8 mouse cellular contexts compared by ENCODE assay signal in the genomic region with DNA sequence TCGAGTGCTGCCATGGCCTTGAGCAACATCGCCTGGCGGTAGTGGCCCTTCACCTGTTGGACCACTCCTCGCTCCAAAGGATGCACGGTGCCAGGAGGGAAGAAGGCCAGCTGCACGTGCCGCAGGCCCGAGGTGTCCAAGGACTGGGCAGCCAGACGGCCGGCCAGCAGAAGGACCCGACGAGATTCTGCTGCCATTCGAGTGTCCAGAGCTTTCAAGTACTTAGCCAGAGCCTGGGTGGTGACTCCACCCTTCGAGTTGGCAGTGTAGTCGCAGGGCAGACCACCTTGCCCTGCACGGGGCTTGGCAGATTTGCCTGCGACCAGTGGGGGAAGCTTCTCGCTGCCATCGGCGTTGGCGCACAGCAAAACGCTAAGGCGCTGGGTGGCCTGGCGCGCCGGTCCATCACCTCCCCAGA. TPM values are rescaled to one million over a fixed set of nuclear protein-coding genes. Genes with fewer than 3 reads are reported as not detected.
DNase-seq lines count a peak whose midpoint lies in the region; ATAC-seq and TF ChIP-seq lines count a peak whose summit lies in the region.

No protein-coding gene starts in this region.

- intact Hi-C loops in gastrocnemius, postnatal 14 days (cut with DNase I; ENCODE audit: low total_unique reads): loop anchor here (10.0 kb wide), 1 partner anchor 76 kb away; no protein-coding TSS in a partner anchor

- peaks cover 7% of the 10 kb centered on the region; the same call in 1 of the 2 replicates for H3K36me3 ChIP-seq in embryonic facial prominence, embryonic 14.5 days (ENCODE audit: control insufficient read depth, insufficient read depth, low read length)
- H3K36me3 ChIP-seq in hindbrain, postnatal 0 days (ENCODE audit: insufficient read depth, low read length): no peaks in the 10 kb centered on the region
- H3K36me3 ChIP-seq in liver, postnatal 0 days (replicated peaks; ENCODE audit: insufficient read depth, low read length): 0 out of 2 replicates have a peak, but pooled peaks cover 4% of the 10 kb centered on the region

- peak; percentile 32 for DNase-seq in gastrocnemius, postnatal 14 days
- DNase-seq in gastrocnemius, adult 8-10 months (ENCODE audit: low spot score in 2 of 2): no peak
- peak; percentile 31 for DNase-seq in CD4-positive helper T cell, adult 2 months (ENCODE audit: low read depth, low spot score)
- DNase-seq in embryonic facial prominence, embryonic 14.5 days (ENCODE audit: low spot score): no peak
- no peak for DNase-seq in hindbrain, postnatal 0 days (ENCODE audit: low spot score)
- DNase-seq in liver, postnatal 0 days: no peak
- DNase-seq in testis, postnatal 10 days (ENCODE audit: low spot score): peak; percentile 58
- no peak for DNase-seq in adipocyte (ENCODE audit: low spot score)

- TF ChIP-seq CTCF in hindbrain, postnatal 0 days (IDR thresholded peaks at IDR 0.05; ENCODE audit: low read depth): no peak
- TF ChIP-seq CTCF in liver, postnatal 0 days (IDR thresholded peaks at IDR 0.05; ENCODE audit: low read depth): no peak

- H3K4me2 ChIP-seq in embryonic facial prominence, embryonic 14.5 days (ENCODE audit: low read depth, low read length): peak overlapping the region; percentile 97
- H3K4me2 ChIP-seq in hindbrain, postnatal 0 days (ENCODE audit: low read depth, low read length): peak overlapping the region; percentile 91
- H3K4me2 ChIP-seq in liver, postnatal 0 days (ENCODE audit: low read depth, low read length): peak overlapping the region; percentile 90

- peak overlapping the region; percentile 91 for H3K9ac ChIP-seq in embryonic facial prominence, embryonic 14.5 days (ENCODE audit: low read depth, low read length)
- peak overlapping the region; percentile 89 for H3K9ac ChIP-seq in hindbrain, postnatal 0 days (replicated peaks; ENCODE audit: low read length)
- peak overlapping the region; percentile 71 for H3K9ac ChIP-seq in liver, postnatal 0 days (replicated peaks)

- peak overlapping the region; percentile 75 for H3K4me3 ChIP-seq in embryonic facial prominence, embryonic 14.5 days (ENCODE audit: low read depth, low read length)
- peak overlapping the region; percentile 75 for H3K4me3 ChIP-seq in hindbrain, postnatal 0 days (ENCODE audit: low read length)
- peak overlapping the region; percentile 58 for H3K4me3 ChIP-seq in liver, postnatal 0 days (ENCODE audit: low read depth, low read length)

- TF ChIP-seq EP300 in liver, postnatal 0 days (IDR thresholded peaks at IDR 0.05; ENCODE audit: low read depth): no peak

- H3K27ac ChIP-seq in embryonic facial prominence, embryonic 14.5 days (replicated peaks; ENCODE audit: low read depth, low read length): peak overlapping the region; percentile 95
- H3K27ac ChIP-seq in hindbrain, postnatal 0 days: peak overlapping the region; percentile 98
- H3K27ac ChIP-seq in liver, postnatal 0 days (ENCODE audit: low read depth): peak overlapping the region; percentile 88

- WGBS in embryonic facial prominence, embryonic 14.5 days: 33% methylated on average over 22 of the region's 26 CpGs
- WGBS in hindbrain, postnatal 0 days: 13% methylated on average over 26 of the region's 26 CpGs
- 37% methylated on average over 26 of the region's 26 CpGs for WGBS in liver, postnatal 0 days (ENCODE audit: insufficient replicate concordance)

- ATAC-seq in embryonic facial prominence, embryonic 14.5 days (ENCODE audit: low read depth): no peak
- ATAC-seq in hindbrain, postnatal 0 days: peak; percentile 9
- ATAC-seq in liver, postnatal 0 days: no peak

- H3K27me3 ChIP-seq in embryonic facial prominence, embryonic 14.5 days (replicated peaks; ENCODE audit: control insufficient read depth, insufficient read depth, low read length): no peaks in the 10 kb centered on the region
- no peaks in the 10 kb centered on the region for H3K27me3 ChIP-seq in hindbrain, postnatal 0 days (ENCODE audit: insufficient read depth, low read length)
- H3K27me3 ChIP-seq in liver, postnatal 0 days (ENCODE audit: insufficient read depth, low read length): peaks cover under 1% of the 10 kb centered on the region; the same call in 1 of the 2 replicates

- peaks cover 31% of the 10 kb centered on the region for H3K4me1 ChIP-seq in embryonic facial prominence, embryonic 14.5 days (ENCODE audit: control insufficient read depth, insufficient read depth, low read length)
- peaks cover 34% of the 10 kb centered on the region for H3K4me1 ChIP-seq in hindbrain, postnatal 0 days (ENCODE audit: insufficient read depth, low read length)
- H3K4me1 ChIP-seq in liver, postnatal 0 days (ENCODE audit: insufficient read depth): peaks cover 58% of the 10 kb centered on the region

- no peaks in the 10 kb centered on the region for H3K9me3 ChIP-seq in embryonic facial prominence, embryonic 14.5 days (ENCODE audit: control insufficient read depth, low read length)
- no peaks in the 10 kb centered on the region for H3K9me3 ChIP-seq in hindbrain, postnatal 0 days (ENCODE audit: low read length)
- H3K9me3 ChIP-seq in liver, postnatal 0 days (ENCODE audit: low read length): no peaks in the 10 kb centered on the region

RNA-seq across cellular contexts. Expression of gene Cenpb, which starts 1.0 kb away (rescaled TPM):
- total RNA-seq in gastrocnemius, postnatal 14 days (2021): 10 to 100 TPM; 49.6 to 50.8 TPM
- 10 to 100 TPM; 77.4 to 89.0 (median 82.6) TPM for total RNA-seq in gastrocnemius, adult 8-10 months (2022)
- polyA plus RNA-seq in embryonic facial prominence, embryonic 14.5 days (2014; fragmentation: Nextera tagmentation; extraction: Ambion mirVana): 10.4 and 10.6 TPM in 2 replicates
- 106 and 112 TPM in 2 replicates for total RNA-seq in hindbrain, postnatal 0 days (2014; rRNA removed)
- 12.8 and 14.4 TPM in 2 replicates for polyA plus RNA-seq in hindbrain, postnatal 0 days (2015; fragmentation: Nextera tagmentation; extraction: Ambion mirVana)
- polyA plus RNA-seq in liver, postnatal 0 days (2015; fragmentation: Nextera tagmentation; extraction: Ambion mirVana): 4.2 and 4.8 TPM in 2 replicates

RNA-seq across cellular contexts. Expression of gene Cdc25b, which starts 7.9 kb away (rescaled TPM):
- 1 to 10 TPM; 4.7 to 5.4 TPM for total RNA-seq in gastrocnemius, postnatal 14 days (2021)
- 1 to 10 TPM; 1.2 to 2.3 (median 1.9) TPM for total RNA-seq in gastrocnemius, adult 8-10 months (2022)
- 51.2 and 60.8 TPM in 2 replicates for polyA plus RNA-seq in embryonic facial prominence, embryonic 14.5 days (2014; fragmentation: Nextera tagmentation; extraction: Ambion mirVana)
- total RNA-seq in hindbrain, postnatal 0 days (2014; rRNA removed): 18.2 TPM in 2 replicates
- polyA plus RNA-seq in hindbrain, postnatal 0 days (2015; fragmentation: Nextera tagmentation; extraction: Ambion mirVana): 22.2 and 24.0 TPM in 2 replicates
- polyA plus RNA-seq in liver, postnatal 0 days (2015; fragmentation: Nextera tagmentation; extraction: Ambion mirVana): 67.6 and 77.7 TPM in 2 replicates

RNA-seq across cellular contexts. Expression of gene Spef1, which starts 8.2 kb away (rescaled TPM):
- total RNA-seq in gastrocnemius, postnatal 14 days (2021): 1 to 10 TPM; 2.5 to 2.9 TPM
- total RNA-seq in gastrocnemius, adult 8-10 months (2022): 1 to 10 TPM in 3 of 4 experiments, under 1 TPM in 1; 0.94 to 1.7 (median 1.5) TPM
- 5.5 and 9.9 TPM in 2 replicates for polyA plus RNA-seq in embryonic facial prominence, embryonic 14.5 days (2014; fragmentation: Nextera tagmentation; extraction: Ambion mirVana)
- 15.5 and 17.3 TPM in 2 replicates for total RNA-seq in hindbrain, postnatal 0 days (2014; rRNA removed)
- polyA plus RNA-seq in hindbrain, postnatal 0 days (2015; fragmentation: Nextera tagmentation; extraction: Ambion mirVana): 7.8 and 8.9 TPM in 2 replicates
- 0.59 and 0.65 TPM in 2 replicates for polyA plus RNA-seq in liver, postnatal 0 days (2015; fragmentation: Nextera tagmentation; extraction: Ambion mirVana)

RNA-seq across cellular contexts. Expression of gene 1700037H04Rik, which starts 19.0 kb away (rescaled TPM):
- 1 to 10 TPM; 5.8 to 6.2 TPM for total RNA-seq in gastrocnemius, postnatal 14 days (2021)
- total RNA-seq in gastrocnemius, adult 8-10 months (2022): 1 to 10 TPM; 2.6 to 5.9 (median 4.4) TPM
- polyA plus RNA-seq in embryonic facial prominence, embryonic 14.5 days (2014; fragmentation: Nextera tagmentation; extraction: Ambion mirVana): 64.6 and 69.4 TPM in 2 replicates
- 155 and 157 TPM in 2 replicates for total RNA-seq in hindbrain, postnatal 0 days (2014; rRNA removed)
- 76.0 and 79.3 TPM in 2 replicates for polyA plus RNA-seq in hindbrain, postnatal 0 days (2015; fragmentation: Nextera tagmentation; extraction: Ambion mirVana)
- polyA plus RNA-seq in liver, postnatal 0 days (2015; fragmentation: Nextera tagmentation; extraction: Ambion mirVana): 58.1 and 61.6 TPM in 2 replicates

RNA-seq across cellular contexts. Expression of gene Ap5s1, which starts 28.0 kb away (rescaled TPM):
- total RNA-seq in gastrocnemius, postnatal 14 days (2021): 10 to 100 TPM; 14.9 to 17.4 TPM
- 10 to 100 TPM; 10.7 to 21.6 (median 18.7) TPM for total RNA-seq in gastrocnemius, adult 8-10 months (2022)
- polyA plus RNA-seq in embryonic facial prominence, embryonic 14.5 days (2014; fragmentation: Nextera tagmentation; extraction: Ambion mirVana): 23.5 and 25.1 TPM in 2 replicates
- 63.0 and 67.6 TPM in 2 replicates for total RNA-seq in hindbrain, postnatal 0 days (2014; rRNA removed)
- 37.1 and 37.5 TPM in 2 replicates for polyA plus RNA-seq in hindbrain, postnatal 0 days (2015; fragmentation: Nextera tagmentation; extraction: Ambion mirVana)
- polyA plus RNA-seq in liver, postnatal 0 days (2015; fragmentation: Nextera tagmentation; extraction: Ambion mirVana): 19.5 TPM in 2 replicates

Comparison
In these comparisons a context has a peak if more than half of its experiments do, and no peak if none do; other contexts are left out.
1. DNase-seq: peak in gastrocnemius, postnatal 14 days (single experiment), CD4-positive helper T cell, adult 2 months (single experiment) and testis, postnatal 10 days (single experiment); none in gastrocnemius, adult 8-10 months (0 of 2), embryonic facial prominence, embryonic 14.5 days (single experiment), hindbrain, postnatal 0 days (single experiment), liver, postnatal 0 days (single experiment) and adipocyte (single experiment).
2. Peak in every context shown above with its lines, with median percentiles within 50 percentile points of each other: H3K27ac ChIP-seq, H3K4me2 ChIP-seq, H3K4me3 ChIP-seq and H3K9ac ChIP-seq.